Mouse (Mus musculus) erythroid progenitor cell, adult 5-6 weeks (primary cell): Measurements from ENCODE around the gene Sin3a. TPM values are rescaled to one million over a fixed set of nuclear protein-coding genes. Genes with fewer than 3 reads are reported as not detected.

Experiments
- ATAC-seq: replicated peaks from 2 replicates; pipeline ENCODE4 v1.8.0; 2016; ENCODE audit warnings: moderate number of reproducible peaks, mild to moderate bottlenecking, moderate TSS enrichment, inconsistent platforms; ENCODE audit not compliant: poor library complexity, low FRiP score, severe bottlenecking
- total RNA-seq, 2 experiments: library from RNA; stranded (forward) in 1 of 2; stranded (reverse) in 1 of 2; fragments of 150-400 nt in 1 of 2; fragments of 186-747, 209-891 nt in 1 of 2; gene quantifications; 2 replicates each; pipeline versions ENCODE4 v1.2.3 to v1.2.4; 2015 to 2017; ENCODE audit warnings: low replicate concordance in 2 of 2

Gene Sin3a
- total RNA-seq, 2 experiments from 2014 or later = 59.9 to 71.7 TPM

GRCm38 (mm10) chr9:57158013-57158470, 86.2 kb downstream of the Sin3a start, which contains the start of gene Commd4:
Gene Commd4, minus strand, starts transcription at chr9:57158331.
- ATAC-seq = peak; percentile 91

- ATAC-seq = no peak
Observed at GRCm38 (mm10) chr9:57158506-57158905, 86.7 kb downstream of the Sin3a start.

DNA sequence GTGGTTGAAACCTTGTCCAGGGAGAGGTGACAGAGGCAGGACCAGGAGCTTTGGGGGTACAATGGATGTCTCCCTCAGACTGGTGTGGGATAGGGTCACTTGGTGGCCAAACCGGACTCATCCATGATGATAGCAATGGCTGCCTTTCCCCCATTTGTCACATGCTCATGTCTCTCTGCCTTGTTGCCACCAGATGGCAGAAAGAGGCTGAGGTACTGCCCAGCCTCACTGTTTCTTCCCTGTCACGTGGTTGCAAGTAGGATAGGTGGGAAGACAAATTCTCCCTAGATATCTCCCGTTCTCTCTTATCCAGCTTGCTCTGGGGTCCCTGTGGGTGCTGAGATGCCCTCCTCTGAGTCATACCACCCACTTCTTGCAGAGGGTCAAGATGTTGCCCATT, 90.7 kb downstream of the Sin3a start:
- ATAC-seq = no peak

- no peak for ATAC-seq
Observed at GRCm38 (mm10) chr9:57163137-57163536, 91.3 kb downstream of the Sin3a start.

DNA sequence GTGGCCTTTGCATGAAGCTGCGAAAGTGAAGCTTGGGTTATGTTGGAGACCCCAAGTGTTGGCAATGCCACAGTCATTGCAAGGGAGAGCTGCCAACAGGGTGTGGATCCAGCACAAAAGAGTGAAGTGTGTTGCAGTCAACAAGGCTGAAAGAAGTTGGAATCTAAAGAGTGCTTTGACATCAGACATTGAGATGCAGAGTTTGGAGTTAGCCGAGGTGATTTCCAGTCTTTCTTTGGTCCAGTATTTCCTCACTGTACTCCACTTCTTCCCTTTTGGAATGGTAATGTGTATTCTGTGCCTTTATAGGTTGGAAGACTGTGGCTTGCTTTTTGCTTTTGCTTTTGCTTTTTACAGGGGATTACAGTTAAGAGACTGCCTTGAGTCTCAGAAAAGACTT, 94.3 kb downstream of the Sin3a start:
- no peak for ATAC-seq

DNA sequence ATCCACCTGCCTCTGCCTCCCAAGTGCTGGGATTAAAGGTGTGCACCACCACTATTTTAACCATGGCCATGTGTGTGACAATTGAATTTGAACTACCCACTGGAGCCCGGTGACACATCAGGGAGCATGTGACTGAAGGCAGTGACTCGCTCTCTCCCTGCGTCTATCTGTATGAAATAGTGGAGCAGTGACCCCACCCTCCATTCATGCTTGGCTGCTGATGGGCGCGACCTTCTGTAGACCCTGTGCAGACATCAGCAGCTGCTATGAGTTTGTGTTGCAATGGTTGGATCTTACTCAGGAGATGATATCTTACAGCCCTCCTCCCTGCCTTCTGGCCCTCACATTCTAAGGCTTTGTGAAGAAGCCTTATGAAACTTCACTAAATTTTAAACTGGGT, 96.6 kb downstream of the Sin3a start:
- no peak for ATAC-seq

Other genes starting within 250 kb of the Sin3a start
- gene Odf3l1, start 207.4 kb upstream of the Sin3a start, total RNA-seq (2015; ENCODE audit: low replicate concordance) = not detected in 2 replicates
- gene Odf3l1, start 207.4 kb upstream of the Sin3a start, total RNA-seq (2017; ENCODE audit: low replicate concordance) = not detected in 2 replicates
- gene Cspg4, start 207.0 kb upstream of the Sin3a start, total RNA-seq (2015; ENCODE audit: low replicate concordance) = not detected in 2 replicates
- not detected in 2 replicates for gene Cspg4, start 207.0 kb upstream of the Sin3a start, total RNA-seq (2017; ENCODE audit: low replicate concordance)
- 0.36 and 2.9 TPM in 2 replicates for gene Snx33, start 143.7 kb upstream of the Sin3a start, total RNA-seq (2015; ENCODE audit: low replicate concordance)
- gene Snx33, start 143.7 kb upstream of the Sin3a start, total RNA-seq (2017; ENCODE audit: low replicate concordance) = 0.61 and 0.90 TPM in 2 replicates
- 38.2 and 46.5 TPM in 2 replicates for gene Imp3, start 134.6 kb upstream of the Sin3a start, total RNA-seq (2015; ENCODE audit: low replicate concordance)
- gene Imp3, start 134.6 kb upstream of the Sin3a start, total RNA-seq (2017; ENCODE audit: low replicate concordance) = 22.8 and 23.5 TPM in 2 replicates
- gene Snupn, start 121.2 kb upstream of the Sin3a start, total RNA-seq (2015; ENCODE audit: low replicate concordance) = 1.8 and 8.8 TPM in 2 replicates
- gene Snupn, start 121.2 kb upstream of the Sin3a start, total RNA-seq (2017; ENCODE audit: low replicate concordance) = 2.8 TPM in 1 of 2 replicates, not detected in the other
- 1.4 and 3.8 TPM in 2 replicates for gene Ptpn9, start 77.1 kb upstream of the Sin3a start, total RNA-seq (2015; ENCODE audit: low replicate concordance)
- 0.45 and 1.5 TPM in 2 replicates for gene Ptpn9, start 77.1 kb upstream of the Sin3a start, total RNA-seq (2017; ENCODE audit: low replicate concordance)
- 22.3 and 32.3 TPM in 2 replicates for gene Man2c1, start 58.6 kb downstream of the Sin3a start, total RNA-seq (2015; ENCODE audit: low replicate concordance)
- gene Man2c1, start 58.6 kb downstream of the Sin3a start, total RNA-seq (2017; ENCODE audit: low replicate concordance) = 18.6 and 29.7 TPM in 2 replicates
- gene Neil1, start 76.3 kb downstream of the Sin3a start, total RNA-seq (2015; ENCODE audit: low replicate concordance) = 2.1 and 6.1 TPM in 2 replicates
- 4.2 TPM in 1 of 2 replicates, not detected in the other for gene Neil1, start 76.3 kb downstream of the Sin3a start, total RNA-seq (2017; ENCODE audit: low replicate concordance)
- gene Commd4, start 86.3 kb downstream of the Sin3a start, total RNA-seq (2015; ENCODE audit: low replicate concordance) = 25.2 and 46.9 TPM in 2 replicates
- gene Commd4, start 86.3 kb downstream of the Sin3a start, total RNA-seq (2017; ENCODE audit: low replicate concordance) = 22.1 and 24.4 TPM in 2 replicates
- not detected in 2 replicates for gene Trcg1, start 164.5 kb downstream of the Sin3a start, total RNA-seq (2015; ENCODE audit: low replicate concordance)
- not detected in 2 replicates for gene Trcg1, start 164.5 kb downstream of the Sin3a start, total RNA-seq (2017; ENCODE audit: low replicate concordance)
- gene 1700017B05Rik, start 190.6 kb downstream of the Sin3a start, total RNA-seq (2015; ENCODE audit: low replicate concordance) = 46.5 and 50.8 TPM in 2 replicates
- gene 1700017B05Rik, start 190.6 kb downstream of the Sin3a start, total RNA-seq (2017; ENCODE audit: low replicate concordance) = 44.3 and 45.0 TPM in 2 replicates